Mouse (Mus musculus) large intestine, adult 2 months (tissue): Measurements from ENCODE around the gene Gm17469. TPM values are rescaled to one million over a fixed set of nuclear protein-coding genes. Genes with fewer than 3 reads are reported as not detected.
"Not testable (repeated sequence)": the region's sequence is repeated elsewhere in the genome, so short reads cannot be mapped to it uniquely, and the experiment has no call there.

Experiments used
- DNase-seq: peaks from one replicate; pipeline ENCODE4 v3.0.0-alpha.2; 2012; ENCODE audit warnings: low read depth, low spot score
- WGBS: fragments of 180-500 bp; shearing (Covaris S2); methylation state at CpG from one replicate; pipeline ENCODE4 v1.1.7; 2018; 5-methylcytosine and 5-hydroxymethylcytosine counted together
- polyA plus RNA-seq: library from polyadenylated mRNA; depleted of rRNA; stranded (reverse); fragments of >200 nt; gene quantifications from 2 replicates; pipeline ENCODE4 v1.2.3, GENCODE M21; 2012; rRNA removed

Gene Gm17469
- not detected in 2 replicates for polyA plus RNA-seq

DNA sequence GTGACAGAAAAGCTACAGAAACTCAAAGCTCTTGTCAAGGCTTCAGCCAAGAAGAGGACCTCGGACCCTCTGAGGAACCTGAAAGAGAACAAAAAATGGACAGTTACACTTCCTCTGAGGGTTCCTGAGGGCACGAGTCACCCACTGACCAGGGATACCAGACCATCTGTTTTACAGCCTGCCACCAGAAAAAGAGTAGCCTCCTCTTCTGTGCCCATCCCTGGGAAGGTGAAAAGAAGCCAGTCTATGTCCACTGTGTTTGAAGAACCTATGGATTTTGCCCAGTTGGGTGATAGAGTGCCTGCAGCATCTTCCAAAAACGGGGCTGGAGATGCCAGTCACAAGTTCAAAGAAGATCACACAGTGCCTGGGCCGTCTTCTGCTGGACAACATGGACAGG lies at the start of gene Gm17469:
Gene Gm17469, plus strand, starts transcription at position 301 of the 400 bp plus-strand sequence.
- DNase-seq, result not testable (repeated sequence)
- no CpG with 5 or more reads among the region's 4 CpGs for WGBS

Other genes starting within 250 kb of the Gm17469 start
- not detected in 2 replicates for gene Gm17584, start 129.3 kb upstream of the Gm17469 start, polyA plus RNA-seq